Mouse (Mus musculus): ENCODE data around the gene Sgca.
"Not testable (repeated sequence)": the region's sequence is repeated elsewhere in the genome, so short reads cannot be mapped to it uniquely, and the experiment has no call there.

Sgca gene

DNA sequence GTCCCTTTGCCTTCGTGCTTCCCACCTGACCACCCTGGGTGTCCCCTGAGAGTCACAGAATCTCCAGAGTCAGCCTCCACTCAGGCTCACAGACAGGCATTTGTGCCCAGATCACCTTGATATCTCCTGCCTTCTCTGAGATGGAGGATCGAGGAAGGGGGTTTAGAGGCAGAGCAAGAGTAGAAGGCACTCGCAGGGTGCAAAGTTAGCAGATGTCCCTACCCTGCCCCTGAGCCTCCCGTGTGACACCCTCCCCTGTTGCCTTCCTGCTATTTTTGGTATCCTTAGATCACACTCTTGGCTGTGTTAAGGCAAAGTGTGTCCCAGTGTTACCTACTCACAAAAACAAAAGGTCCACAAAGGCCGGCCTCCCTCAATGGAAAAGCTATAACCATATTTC is at the start of gene Sgca:
Sgca (minus strand) TSS at position 129 of the 400 bp plus-strand sequence.
- DNase-seq (ENCODE audit: low read depth, low spot score), result no peak

DNA sequence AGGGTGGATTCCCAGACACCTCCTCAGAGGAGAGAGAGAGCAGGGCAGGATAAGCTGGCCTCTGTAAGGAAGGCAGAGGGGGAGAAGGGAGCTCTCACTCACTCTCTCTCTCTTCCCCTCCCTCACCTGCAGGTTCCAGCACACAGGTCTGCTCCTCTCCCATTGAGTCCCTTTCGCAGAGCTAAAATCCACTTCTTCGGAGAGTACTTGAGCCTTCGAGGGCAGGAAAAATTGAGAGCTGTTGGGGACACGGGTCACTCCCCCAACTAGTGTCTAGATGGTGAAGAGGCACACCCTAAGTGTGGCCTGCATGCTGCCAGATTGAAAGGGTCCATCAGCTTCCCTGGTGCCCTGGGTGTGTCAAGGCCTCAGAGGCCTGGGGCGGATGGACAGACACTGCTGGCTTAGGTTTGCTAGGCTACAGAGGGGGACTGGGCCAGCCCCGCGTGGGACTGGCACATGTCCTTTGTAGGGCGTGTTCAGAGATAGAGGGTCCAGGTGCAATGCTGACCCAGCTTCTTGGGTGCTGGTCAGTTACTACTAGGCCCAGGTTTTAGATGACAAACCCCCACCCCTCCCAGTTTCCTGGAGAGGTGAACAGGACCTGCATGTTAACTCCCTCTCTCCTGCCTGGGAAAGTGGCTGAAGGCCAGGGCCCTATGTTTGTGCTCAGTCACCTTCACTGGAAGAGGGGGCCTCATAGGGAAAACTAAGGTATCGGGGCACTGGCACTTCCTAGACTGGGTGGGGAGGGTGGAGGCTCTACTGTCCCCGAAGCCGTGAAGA is 49.3 kb upstream of the Sgca start:
- no peak for DNase-seq (ENCODE audit: low read depth, low spot score)

DNA sequence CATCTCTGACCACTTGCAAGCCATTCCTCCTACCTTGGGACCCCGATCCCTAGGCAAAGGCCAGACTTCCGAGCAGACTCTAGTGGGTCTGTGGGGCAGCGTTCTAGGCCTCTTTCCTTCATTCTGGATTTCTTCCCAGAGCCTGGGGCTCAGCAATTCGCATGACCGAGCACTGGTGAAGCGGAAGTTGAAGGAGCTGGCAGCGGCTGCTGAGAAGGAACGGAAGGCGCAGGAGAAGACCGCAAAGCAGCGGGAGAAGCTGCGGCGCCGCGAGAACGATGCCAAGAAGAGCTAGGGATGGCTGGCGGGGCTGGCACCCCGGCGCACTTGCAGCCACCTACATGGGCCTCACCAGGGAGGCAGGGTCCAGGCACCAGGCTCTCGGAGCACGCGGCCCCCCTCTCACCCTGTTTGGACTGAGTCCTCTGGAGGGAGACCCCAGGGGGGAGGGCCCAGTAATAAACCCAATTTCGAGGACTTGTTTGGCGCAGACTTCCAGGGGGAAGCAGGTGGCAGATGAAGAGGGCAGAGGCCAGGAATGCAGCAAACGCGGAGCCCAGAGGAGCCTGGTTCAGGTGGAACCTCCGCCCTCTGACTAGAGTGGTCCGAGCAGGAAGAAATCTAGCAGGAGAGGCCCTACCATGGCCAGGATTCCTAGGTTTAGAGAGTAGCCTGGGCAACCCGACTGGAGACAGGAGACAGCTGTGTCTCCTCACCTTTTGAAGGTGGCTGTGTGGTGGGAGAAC is 48.5 kb upstream of the Sgca start:
- no peak for DNase-seq (ENCODE audit: low read depth, low spot score)

DNA sequence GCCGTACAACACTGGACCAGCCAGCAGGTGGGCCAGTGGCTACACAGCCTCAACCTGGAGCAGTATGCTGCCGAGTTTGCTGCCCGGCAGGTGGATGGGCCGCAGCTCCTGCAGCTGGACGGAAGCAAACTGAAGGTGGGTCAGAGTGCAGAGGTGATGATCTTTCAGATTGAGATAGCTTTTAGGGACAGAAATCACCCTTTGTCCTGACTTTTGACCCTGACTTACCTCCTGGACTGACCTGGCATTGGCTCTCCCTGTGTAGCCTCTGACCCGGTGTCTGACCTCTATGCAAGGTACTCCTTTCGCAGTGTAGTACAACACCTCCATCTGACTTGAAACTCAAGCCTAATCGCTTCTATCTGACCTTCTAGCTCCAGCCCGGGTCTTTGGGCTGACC is 47.4 kb upstream of the Sgca start:
- DNase-seq (ENCODE audit: low read depth, low spot score), result no peak

DNA sequence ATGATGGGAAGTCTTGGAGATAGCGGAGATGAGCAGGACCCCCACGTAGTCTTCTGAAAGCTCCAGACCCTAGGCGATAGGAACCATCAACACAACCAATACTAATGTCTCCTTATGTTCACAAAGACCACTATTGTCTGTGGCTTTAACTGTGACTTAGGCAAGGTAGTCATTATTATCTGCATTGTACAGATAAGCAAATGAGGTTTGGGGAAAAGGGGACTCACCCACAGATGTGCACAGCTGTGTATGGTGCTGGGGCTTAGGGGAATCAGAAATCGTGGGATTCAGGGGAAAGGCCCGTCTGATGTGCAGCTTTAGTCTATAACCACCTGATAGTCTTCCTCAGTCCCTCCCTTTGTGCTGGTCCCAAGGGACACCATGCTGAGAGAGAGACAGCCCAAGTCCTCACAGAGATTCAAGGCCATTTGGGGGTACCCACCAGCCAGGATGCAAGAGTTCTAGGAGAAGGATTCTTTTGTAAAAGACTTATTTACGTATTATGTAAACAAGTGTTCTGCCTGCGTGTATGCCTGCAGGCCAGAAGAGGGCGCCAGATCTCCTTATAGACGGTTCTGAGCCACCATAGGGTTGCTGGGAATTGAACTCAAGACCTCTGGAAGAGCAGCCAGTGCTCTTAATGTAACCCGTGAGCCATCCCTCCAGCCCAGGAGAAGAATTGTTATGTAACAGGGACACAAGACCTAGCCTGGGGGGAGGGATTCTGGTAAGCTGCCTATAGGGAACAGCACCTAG is 46.3 kb upstream of the Sgca start:
- no peak for DNase-seq (ENCODE audit: low read depth, low spot score)

DNA sequence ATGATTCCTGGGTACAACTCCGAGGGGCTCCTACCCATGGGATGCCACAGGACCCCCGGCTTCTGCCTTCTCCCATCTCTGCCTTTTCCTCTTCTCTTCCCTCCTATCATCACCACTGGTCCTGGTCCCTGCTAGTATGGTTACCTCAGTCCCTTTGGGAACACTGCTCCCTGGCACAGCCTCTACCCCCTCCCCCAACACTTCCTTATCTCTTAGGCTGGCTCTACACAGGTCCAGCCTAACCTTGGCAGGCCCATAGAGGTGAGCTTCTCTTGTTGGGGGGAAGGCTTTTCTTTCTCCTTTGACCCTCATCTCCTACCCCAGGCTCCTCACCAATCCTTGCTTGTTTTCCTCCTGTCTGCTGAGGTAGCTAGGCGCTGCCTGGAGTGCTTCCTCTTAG is 39.4 kb upstream of the Sgca start:
- DNase-seq (ENCODE audit: low read depth, low spot score), result no peak

DNA sequence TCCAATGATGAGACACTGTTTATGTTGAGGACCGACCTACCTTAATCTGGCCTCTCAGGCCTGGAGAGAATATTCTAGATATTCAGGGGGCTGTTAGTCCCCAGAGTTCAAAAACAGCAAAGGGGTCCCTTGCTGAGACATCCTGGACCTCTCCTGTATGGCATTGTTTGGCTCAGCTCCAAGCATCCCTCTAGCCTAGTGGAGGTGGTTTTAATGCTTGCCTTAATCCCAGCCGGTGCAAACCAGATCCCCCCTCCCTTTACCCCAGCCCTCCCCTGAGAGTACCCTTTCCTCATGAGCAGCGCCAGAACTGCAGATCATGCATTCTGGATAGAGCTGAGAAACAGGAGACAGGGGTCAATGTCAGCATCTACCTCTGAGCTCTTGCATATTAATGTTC is 36.4 kb upstream of the Sgca start:
- DNase-seq (ENCODE audit: low read depth, low spot score), result no peak

DNA sequence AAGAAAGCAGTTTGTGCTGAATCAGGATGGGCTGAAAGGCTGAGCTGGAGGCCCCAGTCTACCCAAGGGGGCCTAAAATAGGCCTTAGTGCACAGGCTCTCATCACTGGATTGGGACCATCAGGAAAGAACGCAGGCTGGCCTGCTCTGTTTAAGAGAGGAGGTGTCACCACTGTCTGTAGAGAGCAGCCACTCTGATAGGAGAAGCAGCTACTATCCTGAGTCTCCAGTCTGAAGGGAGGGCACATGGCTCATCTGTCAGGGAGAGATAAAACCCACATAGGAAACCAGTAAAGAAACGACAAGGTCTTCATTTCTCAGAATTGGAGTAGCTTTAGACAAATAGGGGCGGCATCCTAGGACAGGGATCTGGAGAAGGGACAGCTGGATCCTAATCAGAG is 35.9 kb upstream of the Sgca start:
- DNase-seq (ENCODE audit: low read depth, low spot score), result no peak

DNA sequence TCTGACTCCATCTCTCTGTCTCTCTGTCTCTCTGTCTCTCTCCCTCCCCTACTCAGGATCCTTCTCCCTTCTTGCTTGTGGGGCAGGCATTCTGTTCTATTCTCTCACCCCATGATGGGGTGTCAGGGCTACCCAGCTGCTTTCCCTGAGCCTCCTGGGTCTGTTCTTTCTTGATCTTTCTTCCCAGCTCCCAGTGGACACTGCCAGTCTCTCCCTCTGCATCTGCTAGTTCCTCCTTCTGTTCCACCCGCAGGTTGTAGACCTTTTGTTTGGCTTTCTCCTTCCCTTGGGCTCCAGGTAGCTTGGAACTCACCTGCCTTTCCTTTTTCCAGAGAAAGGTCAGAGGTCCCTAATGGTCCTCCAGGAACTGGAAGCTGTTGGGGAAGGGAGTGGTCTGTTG is 35.3 kb upstream of the Sgca start:
- no peak for DNase-seq (ENCODE audit: low read depth, low spot score)

DNA sequence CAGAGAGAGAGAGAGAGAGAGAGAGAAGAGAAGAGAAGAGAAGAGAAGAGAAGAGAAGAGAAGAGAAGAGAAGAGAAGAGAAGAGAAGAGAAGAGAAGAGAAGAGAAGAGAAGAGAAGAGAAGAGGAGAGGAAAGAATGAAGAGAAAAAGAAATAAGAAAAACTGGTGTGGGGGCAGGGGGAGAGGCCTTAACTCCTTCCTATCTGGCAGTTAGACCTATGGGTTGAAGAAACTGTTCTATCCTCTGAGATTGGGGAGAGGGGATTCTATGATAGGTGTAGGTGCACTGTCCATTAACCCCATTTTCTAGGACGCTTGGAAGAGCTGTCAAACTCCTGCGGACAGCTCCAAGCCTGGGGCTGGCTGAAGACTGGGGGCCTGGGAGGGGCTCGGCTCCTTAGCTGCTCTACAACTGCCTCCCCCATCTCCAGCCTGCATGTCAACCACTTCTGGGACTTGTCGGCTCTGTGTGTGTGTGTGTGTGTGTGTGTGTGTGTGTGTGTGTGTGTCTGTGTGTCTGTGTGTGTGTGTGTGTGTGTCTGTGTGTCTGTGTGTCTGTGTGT is 34.8 kb upstream of the Sgca start:
- DNase-seq (ENCODE audit: low read depth, low spot score), result not testable (repeated sequence)

DNA sequence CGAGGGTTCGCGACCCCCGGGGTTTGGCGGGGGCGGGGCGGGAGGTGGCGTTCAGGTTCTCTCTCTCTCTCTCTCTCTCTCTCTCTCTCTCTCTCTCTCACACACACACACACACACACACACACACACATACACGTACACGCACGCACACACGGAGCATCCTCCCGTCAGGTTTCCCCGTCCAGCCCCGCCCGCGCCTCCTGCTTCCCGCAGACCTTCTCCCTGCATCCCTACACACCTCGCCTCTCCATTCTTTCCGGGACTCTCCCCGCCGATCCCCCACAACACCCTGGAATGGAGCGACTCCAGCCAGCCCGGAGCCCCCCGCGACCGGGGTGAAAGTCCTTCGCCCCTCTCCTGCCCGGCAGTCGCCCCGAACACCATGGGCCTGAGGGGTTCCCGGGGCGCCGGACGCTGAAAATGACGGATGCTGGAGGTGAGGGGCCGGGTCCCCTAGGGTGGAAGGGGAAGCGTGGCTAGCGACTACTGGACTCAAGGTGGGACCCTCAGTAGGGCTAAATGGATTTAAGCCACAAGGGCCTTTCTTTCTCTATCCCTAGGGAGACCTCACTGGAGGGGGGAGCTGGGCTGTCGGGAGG is 34.1 kb upstream of the Sgca start:
- DNase-seq (ENCODE audit: low read depth, low spot score), result no peak

DNA sequence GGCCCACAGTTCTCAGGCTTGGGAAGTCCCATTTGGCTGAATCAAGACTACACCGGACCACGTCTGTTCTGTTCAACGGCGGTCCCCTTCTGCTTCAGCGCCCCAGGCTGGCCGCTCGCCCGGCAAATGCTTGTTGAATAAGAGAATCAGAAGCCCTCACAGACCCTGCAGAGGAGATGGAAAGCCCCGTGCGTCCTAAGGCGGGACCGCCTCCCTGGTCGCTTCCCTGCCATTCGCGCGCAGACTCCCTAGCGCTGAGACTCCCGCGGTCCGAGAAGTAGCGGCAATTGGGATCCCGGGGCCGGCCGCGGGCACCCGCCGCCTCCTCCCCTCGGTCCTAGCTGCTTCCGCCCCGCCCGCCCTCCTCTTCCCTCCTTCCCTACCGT is 33.5 kb upstream of the Sgca start, which contains the start of gene Samd14:
Samd14 (plus strand) TSS at position 251 of the 386 bp plus-strand sequence.
- peak; percentile 84 for DNase-seq (ENCODE audit: low read depth, low spot score)

DNA sequence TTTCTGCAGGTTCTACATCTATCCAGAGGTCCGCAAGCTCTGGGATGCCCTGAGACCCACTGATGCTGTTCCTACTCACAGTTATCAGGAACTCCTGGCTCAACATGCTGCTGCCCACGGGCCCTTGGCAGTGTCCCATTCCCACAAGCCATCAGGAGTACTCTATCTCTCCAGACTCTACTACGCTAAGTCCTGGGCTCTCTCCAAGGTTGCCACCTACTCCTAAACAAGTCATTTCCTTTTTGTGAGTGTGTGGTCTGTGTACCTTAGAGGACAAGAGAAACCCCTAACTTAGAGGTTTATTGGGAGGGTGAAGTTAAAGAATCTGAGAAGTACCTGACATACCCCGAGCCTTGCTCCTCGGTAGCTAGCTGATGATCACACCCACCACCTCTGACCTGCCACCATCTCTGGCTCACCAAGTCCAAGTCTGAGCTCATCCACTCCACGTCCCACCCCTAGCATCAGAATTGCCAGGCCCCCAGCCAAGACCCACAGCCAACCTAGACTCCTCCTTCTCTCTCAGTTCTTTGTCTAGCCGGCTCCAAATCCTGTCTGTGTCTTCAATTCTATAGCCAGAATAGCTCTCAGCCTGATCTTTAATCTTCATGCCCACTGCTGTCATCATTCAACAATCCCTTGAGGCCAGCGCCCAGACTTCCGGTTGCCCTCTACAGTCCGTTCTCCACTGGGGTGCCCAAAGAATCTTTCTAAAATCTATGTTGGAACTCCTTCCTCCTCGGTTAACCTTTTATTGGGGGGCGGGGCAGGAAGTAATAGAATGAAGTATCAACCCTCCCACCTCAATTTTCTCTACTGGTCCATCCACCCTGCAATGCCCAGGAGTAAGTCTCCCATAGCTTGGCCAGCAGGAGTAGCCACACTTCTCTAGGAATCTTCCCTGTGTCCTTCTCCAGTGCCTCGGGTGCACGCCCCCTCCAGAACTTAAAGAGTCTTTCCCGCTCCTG is 32.8 kb upstream of the Sgca start:
- no peak for DNase-seq (ENCODE audit: low read depth, low spot score)

DNA sequence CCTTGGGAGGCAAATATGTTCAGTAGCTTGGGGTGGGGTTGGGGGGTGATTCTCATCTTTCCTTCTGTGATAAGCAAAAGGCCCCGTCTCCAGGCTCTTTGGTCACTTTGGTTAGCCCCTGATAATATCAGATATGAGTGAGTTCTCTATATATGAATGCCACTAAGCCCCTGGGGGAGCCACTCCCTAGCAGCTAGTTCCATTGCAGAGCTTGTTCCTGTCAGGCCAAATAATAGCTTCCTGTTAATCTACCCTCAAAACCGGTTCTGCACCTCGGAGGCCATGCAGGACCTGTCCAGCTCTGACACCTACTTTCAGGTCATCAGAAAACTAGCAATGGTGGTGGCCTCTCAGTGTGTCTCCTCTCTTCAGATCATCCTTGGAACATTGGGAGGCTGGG is 31.3 kb upstream of the Sgca start:
- DNase-seq (ENCODE audit: low read depth, low spot score), result no peak

DNA sequence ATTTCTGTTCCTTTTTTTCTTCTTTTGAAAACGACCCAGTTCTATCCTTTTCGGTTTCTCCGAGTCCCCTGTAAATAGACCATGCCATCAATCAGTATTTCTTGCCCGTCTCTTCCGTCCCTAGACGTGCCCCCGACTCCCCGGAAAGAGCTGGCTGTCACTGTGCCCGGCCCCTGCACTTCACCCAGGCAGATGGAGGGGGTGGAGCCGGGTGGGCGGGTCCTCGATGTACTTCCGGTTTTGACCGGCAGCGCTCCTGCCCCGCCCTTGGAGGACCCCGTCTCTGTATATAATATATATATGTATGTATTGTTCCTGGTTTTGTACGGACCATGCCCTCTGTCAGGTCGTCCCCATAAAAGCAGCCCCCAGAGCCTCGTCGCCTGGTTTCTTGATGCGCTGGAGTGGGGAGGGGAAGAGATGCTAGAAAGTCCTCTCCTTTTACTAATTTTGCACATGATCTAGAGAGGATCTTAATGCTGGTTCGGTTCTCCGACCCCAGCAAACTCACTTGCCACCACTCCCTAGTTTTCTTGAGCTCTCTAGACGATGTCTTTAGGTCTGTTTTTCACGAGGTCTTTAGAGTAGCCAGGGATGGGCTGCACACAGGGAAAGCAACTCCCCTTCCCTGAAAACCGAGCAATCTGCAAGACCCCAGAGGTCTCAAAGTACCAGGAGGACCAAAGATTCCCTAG is 30.5 kb upstream of the Sgca start:
- DNase-seq (ENCODE audit: low read depth, low spot score), result peak; percentile 79

DNA sequence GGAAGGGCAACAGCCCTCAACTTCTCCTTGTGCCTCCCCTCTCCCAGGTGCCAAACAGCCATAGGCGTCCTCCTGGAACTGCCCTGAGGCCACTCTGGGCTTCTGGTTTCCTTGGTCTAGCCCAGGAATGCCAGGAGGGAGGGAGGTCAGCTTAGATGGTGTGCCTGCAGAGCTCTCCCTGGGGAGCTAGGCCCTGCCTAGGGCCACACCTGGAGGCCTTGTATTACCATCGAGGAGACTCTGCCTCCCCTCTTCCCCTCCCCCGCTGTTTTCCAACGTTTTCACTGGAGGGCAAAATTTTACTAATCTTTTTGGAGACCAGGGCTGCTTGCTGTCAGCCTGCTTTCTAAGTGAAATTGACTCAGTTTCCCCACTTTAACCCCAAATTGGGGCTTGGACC is 29.9 kb upstream of the Sgca start:
- no peak for DNase-seq (ENCODE audit: low read depth, low spot score)

DNA sequence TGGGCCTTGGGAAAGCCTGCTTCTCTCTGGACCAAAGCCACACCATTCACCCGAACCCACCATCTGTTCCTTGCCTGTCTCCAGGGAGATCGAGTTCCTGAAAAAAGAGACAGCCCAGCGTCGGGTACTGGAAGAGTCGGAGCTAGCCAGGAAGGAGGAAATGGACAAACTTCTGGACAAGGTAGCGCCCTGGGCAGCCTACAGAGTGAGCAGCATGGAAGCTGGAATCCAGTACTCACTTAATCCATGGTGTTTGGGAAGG is 28.7 kb upstream of the Sgca start:
- no peak for DNase-seq (ENCODE audit: low read depth, low spot score)

DNA sequence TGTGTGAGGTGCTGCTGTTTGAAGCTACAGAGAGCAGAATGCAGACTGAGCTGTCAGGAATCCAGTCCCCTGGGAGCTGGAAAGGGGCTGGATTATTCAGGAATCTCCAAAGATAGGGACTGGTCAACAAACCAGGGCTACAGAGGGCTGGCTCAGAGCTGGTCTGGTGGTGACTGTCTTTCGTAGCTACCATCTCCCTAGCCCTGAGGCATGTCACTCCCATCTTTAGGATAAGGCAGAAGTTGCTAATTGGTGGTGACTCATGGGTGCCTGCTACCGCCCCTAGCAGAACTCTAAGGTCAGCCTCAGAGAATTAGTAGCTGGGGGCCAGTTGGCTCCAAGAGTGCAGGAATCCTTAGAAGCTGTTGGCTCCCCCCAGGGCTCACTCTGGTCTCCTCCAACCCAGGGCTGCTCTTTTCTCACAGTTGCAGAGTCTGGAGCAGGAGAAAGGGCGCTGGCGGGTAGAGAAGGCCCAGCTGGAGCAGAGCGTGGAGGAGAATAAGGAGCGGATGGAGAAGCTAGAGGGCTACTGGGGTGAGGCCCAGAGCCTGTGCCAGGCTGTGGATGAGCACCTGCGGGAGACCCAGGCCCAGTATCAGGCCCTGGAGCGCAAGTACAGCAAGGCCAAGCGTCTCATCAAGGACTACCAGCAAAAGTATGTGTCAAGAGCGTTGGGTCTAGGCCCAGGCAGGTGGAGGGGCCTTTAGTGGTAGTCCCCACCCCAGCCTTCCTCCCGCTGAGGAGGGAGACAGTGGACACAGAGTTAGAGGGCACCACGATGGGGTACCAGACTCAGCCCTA is 28.2 kb upstream of the Sgca start:
- no peak for DNase-seq (ENCODE audit: low read depth, low spot score)

DNA sequence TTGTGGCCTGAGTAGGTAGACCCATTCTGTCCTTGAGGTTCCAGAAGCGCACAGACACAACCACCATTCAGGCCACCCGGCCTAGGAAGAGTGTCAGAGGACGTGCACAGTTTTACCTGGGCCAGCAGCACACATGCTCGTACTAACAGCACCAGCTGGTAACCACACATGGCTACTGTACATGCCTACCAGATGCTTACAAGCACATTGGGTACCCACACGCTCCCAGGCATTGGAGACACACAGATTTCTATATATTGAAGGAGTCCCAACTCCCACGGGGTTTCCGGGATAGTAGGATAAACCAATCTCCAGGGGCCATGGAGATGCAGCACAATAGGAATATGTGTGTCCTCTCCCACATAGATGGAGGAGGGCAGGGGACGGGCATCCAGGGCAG is 26.6 kb upstream of the Sgca start:
- DNase-seq (ENCODE audit: low read depth, low spot score), result no peak

Data from mesoderm, embryonic 11.5 days (tissue).